Mouse (Mus musculus) CH12.LX (cell line): ENCODE data around the gene Nyap1. TPM values are rescaled to one million over a fixed set of nuclear protein-coding genes. Genes with fewer than 3 reads are reported as not detected.

Source experiments
- DNase-seq: peaks from one replicate; pipeline ENCODE4 v3.0.0-alpha.2; 2013; ENCODE audit errors: extremely low read depth
- H3K27ac ChIP-seq: 2 replicates; pipeline ENCODE4 v1.5.1; 2012; ENCODE audit warnings: low read depth, mild to moderate bottlenecking, control low read depth, moderate library complexity; ENCODE audit not compliant: insufficient read depth
- H3K27me3 ChIP-seq: replicated peaks from 2 replicates; pipeline ENCODE3; 2012; ENCODE audit warnings: inconsistent platforms
- H3K36me3 ChIP-seq, 2 experiments: replicated peaks in 1 of 2; 2 replicates each; pipeline versions ENCODE3 to v1.6.1; 2012; ENCODE audit warnings: inconsistent platforms in 1 of 2, low read length in 1 of 2, mild to moderate bottlenecking in 1 of 2, mixed read lengths in 1 of 2, moderate library complexity in 1 of 2; ENCODE audit not compliant: control insufficient read depth in 1 of 2, insufficient read depth in 1 of 2
- H3K4me1 ChIP-seq, 2 experiments: 2 replicates each; pipeline ENCODE4 v1.6.1; 2012; ENCODE audit warnings: inconsistent platforms in 1 of 2, moderate library complexity in 1 of 2; ENCODE audit not compliant: insufficient read depth in 2 of 2, control insufficient read depth in 1 of 2
- H3K4me2 ChIP-seq: 2 replicates; pipeline ENCODE4 v1.6.1; 2012; ENCODE audit warnings: low read depth, mild to moderate bottlenecking, control low read depth; ENCODE audit not compliant: poor library complexity, insufficient read depth, severe bottlenecking
- H3K4me3 ChIP-seq, 3 experiments: fragments of 150-350 bp in 1 of 3; sonication (generic) in 1 of 3; replicated peaks in 1 of 3; 2 replicates each; pipeline versions ENCODE3 to v1.5.1; 2011 to 2012; ENCODE audit warnings: low read depth in 2 of 3, low read length in 2 of 3, mild to moderate bottlenecking in 2 of 3, moderate library complexity in 2 of 3, control low read depth in 1 of 3, improper control_type of control experiment in 1 of 3, inconsistent platforms in 1 of 3, mixed read lengths in 1 of 3; ENCODE audit not compliant: poor library complexity in 1 of 3
- H3K79me2 ChIP-seq: replicated peaks from 2 replicates; pipeline ENCODE4 v1.6.1; 2012; ENCODE audit warnings: mild to moderate bottlenecking, moderate library complexity; ENCODE audit not compliant: control insufficient read depth, poor library complexity, insufficient read depth, severe bottlenecking; ENCODE audit errors: extremely low read depth
- H3K9ac ChIP-seq: 2 replicates; pipeline ENCODE4 v1.6.1; 2012; ENCODE audit warnings: low read depth, mild to moderate bottlenecking, control low read depth, moderate library complexity; ENCODE audit not compliant: insufficient read depth
- H3K9me3 ChIP-seq: replicated peaks from 2 replicates; pipeline ENCODE3; 2012; ENCODE audit warnings: low read length, inconsistent platforms, mixed read lengths
- BHLHE40 ChIP-seq: IDR thresholded peaks from 2 replicates; pipeline ENCODE4 v1.6.1; 2011; ENCODE audit warnings: mild to moderate bottlenecking, low read depth, low read length, improper control_type of control experiment
- CHD2 ChIP-seq: IDR thresholded peaks from 2 replicates; pipeline ENCODE4 v1.6.1; 2011; ENCODE audit warnings: low read length, improper control_type of control experiment
- CTCF ChIP-seq, 2 experiments: IDR thresholded peaks in 1 of 2; conservative IDR thresholded peaks in 1 of 2; 2 replicates each; pipeline ENCODE4 v1.5.1; 2011 to 2012; ENCODE audit warnings: low read depth in 2 of 2, low read length in 2 of 2, improper control_type of control experiment in 1 of 2, inconsistent platforms in 1 of 2, mild to moderate bottlenecking in 1 of 2, moderate library complexity in 1 of 2
- ELF1 ChIP-seq: IDR thresholded peaks from 2 replicates; pipeline ENCODE4 v1.6.1; 2014; ENCODE audit warnings: low read depth, mild to moderate bottlenecking, inconsistent platforms, low read length, improper control_type of control experiment
- EP300 ChIP-seq: IDR thresholded peaks from 2 replicates; pipeline ENCODE4 v1.6.1; 2011; ENCODE audit warnings: low read length, improper control_type of control experiment
- ETS1 ChIP-seq: conservative IDR thresholded peaks from 2 replicates; pipeline ENCODE4 v1.6.1; 2012; ENCODE audit warnings: low read depth, mild to moderate bottlenecking, inconsistent platforms, low read length, improper control_type of control experiment, moderate library complexity
- GABPA ChIP-seq: IDR thresholded peaks from 2 replicates; pipeline ENCODE4 v1.6.1; 2012; ENCODE audit warnings: low read depth, low read length, improper control_type of control experiment, inconsistent platforms; ENCODE audit not compliant: insufficient replicate concordance
- JUND ChIP-seq: conservative IDR thresholded peaks from 2 replicates; pipeline ENCODE4 v1.6.1; 2011; ENCODE audit warnings: low read depth, low read length, improper control_type of control experiment
- KAT2A ChIP-seq: IDR thresholded peaks from 2 replicates; pipeline ENCODE4 v1.6.1; 2012; ENCODE audit warnings: low read length, improper control_type of control experiment, inconsistent platforms; ENCODE audit not compliant: insufficient replicate concordance
- MAFK ChIP-seq: IDR thresholded peaks from 2 replicates; pipeline ENCODE4 v1.6.1; 2011; ENCODE audit warnings: low read length, improper control_type of control experiment; ENCODE audit not compliant: insufficient replicate concordance
- MXI1 ChIP-seq: IDR thresholded peaks from 2 replicates; pipeline ENCODE4 v1.6.1; 2011; ENCODE audit warnings: mild to moderate bottlenecking, low read depth, low read length, improper control_type of control experiment
- NRF1 ChIP-seq: IDR thresholded peaks from 2 replicates; pipeline ENCODE4 v1.6.1; 2014; ENCODE audit warnings: low read depth, mild to moderate bottlenecking, inconsistent platforms, low read length, improper control_type of control experiment, moderate library complexity
- POLR2AphosphoS2 ChIP-seq: IDR thresholded peaks from 2 replicates; pipeline ENCODE4 v1.6.1; 2011; ENCODE audit warnings: low read depth, low read length, improper control_type of control experiment
- RAD21 ChIP-seq: IDR thresholded peaks from 2 replicates; pipeline ENCODE4 v1.6.1; 2011; ENCODE audit warnings: low read depth, mild to moderate bottlenecking, low read length, improper control_type of control experiment, moderate library complexity
- SIN3A ChIP-seq: IDR thresholded peaks from 2 replicates; pipeline ENCODE4 v1.6.1; 2012; ENCODE audit warnings: low read length, improper control_type of control experiment, inconsistent platforms
- SMC3 ChIP-seq: IDR thresholded peaks from 2 replicates; pipeline ENCODE4 v1.6.1; 2011; ENCODE audit warnings: low read depth, low read length, improper control_type of control experiment
- UBTF ChIP-seq: IDR thresholded peaks from 2 replicates; pipeline ENCODE4 v1.6.1; 2012; ENCODE audit warnings: low read depth, mild to moderate bottlenecking, inconsistent platforms, low read length, improper control_type of control experiment, moderate library complexity
- ZC3H11A ChIP-seq: IDR thresholded peaks from 2 replicates; pipeline ENCODE4 v1.6.1; 2012; ENCODE audit warnings: low read depth, mild to moderate bottlenecking, inconsistent platforms, low read length, improper control_type of control experiment
- ZKSCAN1 ChIP-seq: IDR thresholded peaks from 2 replicates; pipeline ENCODE4 v1.6.1; 2012; ENCODE audit warnings: low read depth, inconsistent platforms, low read length, improper control_type of control experiment, borderline replicate concordance
- ZNF384 ChIP-seq: IDR thresholded peaks from 2 replicates; pipeline ENCODE4 v1.6.1; 2012; ENCODE audit warnings: low read depth, low read length, improper control_type of control experiment, inconsistent platforms
- dilution Hi-C: fragments of 300-500 bp; cut with MboI; formaldehyde crosslinking; loops from 2 replicates; pipeline ENCODE4 v1.14.3; 2020; ENCODE audit warnings: low sequenced_read_pairs; ENCODE audit not compliant: extremely low pct_unique_long_range_greater_than_20kb, extremely low pct_ligation_motif_present
- in situ Hi-C: fragments of 300-500 bp; cut with MboI; formaldehyde crosslinking; loops from 3 replicates; pipeline ENCODE4 v1.14.3; 2019; ENCODE audit warnings: low sequenced_read_pairs, low pct_ligation_motif_present, low pct_unique_long_range_greater_than_20kb, mixed read lengths
- polyA plus RNA-seq: library from polyadenylated mRNA; unstranded; fragments of >175 nt; gene quantifications from 2 replicates; pipeline ENCODE4 v1.2.1, GENCODE M21; 2012; ENCODE audit warnings: low read depth; ENCODE audit not compliant: insufficient read length
- total RNA-seq, 2 experiments: library from RNA; depleted of rRNA; stranded (reverse); fragments of 300-350 nt in 1 of 2; fragments of >200 nt in 1 of 2; gene quantifications; 2 replicates each; pipeline ENCODE4 v1.2.3; 2012 to 2014

Nyap1 gene
- total and polyA plus RNA-seq, 3 experiments: 0.28 to 1.4 (median 0.43) TPM

DNA sequence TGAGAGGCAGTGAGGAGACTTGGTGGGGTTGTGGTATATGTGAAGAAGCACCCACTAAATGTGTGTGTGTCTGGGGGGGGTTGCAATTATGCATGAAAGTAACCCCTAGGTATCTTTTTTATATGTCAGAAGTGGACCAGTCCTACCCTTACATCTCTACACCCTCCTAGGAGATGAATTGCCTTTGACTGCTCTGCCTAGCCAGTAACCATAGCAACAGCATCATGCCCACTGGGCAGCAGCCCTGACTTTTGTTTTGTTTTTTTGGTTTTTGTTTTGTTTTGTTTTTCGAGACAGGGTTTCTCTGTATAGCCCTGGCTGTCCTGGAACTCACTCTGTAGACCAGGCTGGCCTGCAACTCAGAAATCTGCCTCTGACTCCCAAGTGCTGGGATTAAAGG is 27.1 kb upstream of the Nyap1 start:
- Histone ChIP-seq H3K9me3 (peaks cover 2% of the 10 kb centered on the region), H3K27me3 (no peaks in the 10 kb centered on the region)
- TF ChIP-seq ETS1: no peak
- no peak for TF ChIP-seq NRF1
- TF ChIP-seq JUND: no peak
- no peak for TF ChIP-seq MAFK
- TF ChIP-seq CHD2: no peak
- no peak for TF ChIP-seq ELF1
- TF ChIP-seq MXI1: no peak
- no peak for TF ChIP-seq POLR2AphosphoS2
- no peak for TF ChIP-seq ZC3H11A
- TF ChIP-seq GABPA: no peak
- TF ChIP-seq KAT2A: no peak
- TF ChIP-seq UBTF: no peak
- TF ChIP-seq RAD21: no peak
- no peak for TF ChIP-seq SIN3A
- TF ChIP-seq EP300: no peak
- TF ChIP-seq ZNF384: no peak
- TF ChIP-seq CTCF (conservative IDR thresholded peaks at IDR 0.05 in 1 of 2, IDR thresholded peaks at IDR 0.05 in 1 of 2; ENCODE audit: low read depth in 2 of 2, low read length in 2 of 2): no peak
- TF ChIP-seq SMC3: no peak
- no peak for TF ChIP-seq BHLHE40
- TF ChIP-seq, all 38 proteins: peak for 0
- in situ Hi-C loops (loop anchor here (25.0 kb wide), 1 partner anchor 256 kb away; the partner anchor contains the start of genes Gigyf1 and Pop7), dilution Hi-C loops (no loop called here)
- no peaks in the 10 kb centered on the region for H3K79me2 ChIP-seq
- no peak overlapping the region for H3K4me2 ChIP-seq
- H3K36me3 ChIP-seq: peaks cover 0 to 4% of the 10 kb centered on the region in 2 experiments
- H3K4me1 ChIP-seq: peaks cover 3 to 4% of the 10 kb centered on the region in 2 experiments; a peak in 1 of 4 replicates
- H3K27ac ChIP-seq: no peak overlapping the region
- DNase-seq: no peak
- no peak overlapping the region for H3K4me3 ChIP-seq
- no peak overlapping the region for H3K9ac ChIP-seq

DNA sequence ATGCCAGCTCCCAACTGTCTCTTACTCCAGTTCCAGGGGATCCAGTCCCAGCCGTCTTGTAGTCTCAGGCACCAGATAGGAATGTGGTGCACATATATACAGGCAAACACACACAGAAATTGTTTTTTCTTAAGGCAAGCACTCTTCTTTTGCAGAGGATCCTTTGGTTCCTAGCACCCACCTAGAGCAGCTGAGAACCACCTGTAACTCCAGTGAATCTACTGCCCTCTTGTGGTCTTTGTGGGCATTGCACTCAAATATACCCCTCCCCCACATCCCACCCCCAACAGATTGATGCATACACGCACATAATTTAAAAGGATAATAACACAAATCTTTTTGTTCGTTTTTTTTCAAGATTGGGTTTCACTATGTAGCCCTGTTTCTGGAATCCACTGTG is 24.9 kb upstream of the Nyap1 start:
- peak; percentile 45 for DNase-seq
- peaks cover 3 to 4% of the 10 kb centered on the region in 2 experiments; a peak in 1 of 4 replicates for H3K4me1 ChIP-seq
- no peak overlapping the region for H3K4me2 ChIP-seq
- peak; percentile 50 for TF ChIP-seq SMC3
- no peak for TF ChIP-seq ZKSCAN1
- peak; percentile 58 to 65 for TF ChIP-seq CTCF (conservative IDR thresholded peaks at IDR 0.05 in 1 of 2, IDR thresholded peaks at IDR 0.05 in 1 of 2; ENCODE audit: low read depth in 2 of 2, low read length in 2 of 2)
- peak; percentile 48 for TF ChIP-seq RAD21
- peak; percentile 77 for TF ChIP-seq CHD2
- in situ Hi-C loops (loop anchor here (25.0 kb wide), 1 partner anchor 254 kb away; the partner anchor contains the start of genes Gigyf1 and Pop7), dilution Hi-C loops (no loop called here)
- peaks cover 2% of the 10 kb centered on the region for H3K9me3 ChIP-seq
- no peak overlapping the region for H3K4me3 ChIP-seq
- H3K27ac ChIP-seq: no peak overlapping the region
- no peaks in the 10 kb centered on the region for H3K79me2 ChIP-seq
- H3K9ac ChIP-seq: no peak overlapping the region
- no peaks in the 10 kb centered on the region for H3K27me3 ChIP-seq
- H3K36me3 ChIP-seq: peaks cover 0 to 8% of the 10 kb centered on the region in 2 experiments
